In the genomic region with DNA sequence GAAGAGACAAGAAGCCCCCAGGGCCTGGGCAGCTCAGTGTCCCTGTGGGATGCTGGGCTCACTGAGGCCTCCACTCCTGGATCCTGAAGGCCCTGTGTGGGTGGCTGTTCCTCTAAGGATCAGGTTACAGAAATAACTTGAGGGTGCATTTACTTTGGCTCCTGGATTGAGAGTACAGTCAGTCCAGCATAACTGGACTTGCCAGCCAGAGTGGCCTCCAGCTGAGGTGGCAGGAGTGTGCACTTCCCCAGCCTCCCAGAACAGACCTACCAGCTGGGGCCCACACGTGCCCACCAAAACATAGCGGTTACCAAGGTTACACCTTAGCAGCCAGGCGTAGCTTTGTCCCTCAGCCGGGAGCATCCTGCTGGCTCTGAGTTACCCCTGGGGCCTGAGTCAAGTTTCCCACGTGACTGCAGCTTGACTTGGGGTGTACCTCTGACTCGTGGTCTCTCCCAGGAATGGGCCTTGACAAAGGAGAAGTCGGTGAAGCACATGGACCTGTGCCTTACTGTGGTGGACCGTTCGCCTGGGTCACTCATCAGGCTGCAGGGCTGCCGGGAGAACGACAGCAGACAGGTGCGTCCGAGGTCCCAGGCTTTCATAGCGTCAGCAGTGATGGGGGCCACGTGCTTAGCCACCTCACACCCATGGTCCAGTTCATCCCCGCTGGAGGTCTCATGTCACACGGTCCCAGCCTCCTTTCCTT, we compare ENCODE assay signal across 15 mouse cellular contexts.
DNase-seq lines count a peak whose midpoint lies in the region; ATAC-seq lines count a peak whose summit lies in the region.
"Had no signal": no experiment of that assay in that cellular context is flagged by ENCODE, and none has a peak within 500 bp of the region (broad histone marks: within the 10 kb centered on the region; RNA-seq: fewer than 3 reads in every experiment).

No protein-coding gene starts in this region.

- H3K27ac ChIP-seq in kidney, embryonic 16.5 days (ENCODE audit: low read length), result peak overlapping the region; percentile 63; the same call in 1 of the 2 replicates
- no peak overlapping the region for H3K27ac ChIP-seq in embryonic facial prominence, embryonic 12.5 days
- H3K27ac ChIP-seq: heart, embryonic 13.5 days; liver, embryonic 13.5 days had no signal

- H3K4me2 ChIP-seq in kidney, embryonic 16.5 days (replicated peaks; ENCODE audit: low read depth, low read length), result no peak overlapping the region
- no peak overlapping the region for H3K4me2 ChIP-seq in embryonic facial prominence, embryonic 12.5 days (replicated peaks)
- H3K4me2 ChIP-seq: heart, embryonic 13.5 days; liver, embryonic 13.5 days had no signal

- no peaks in the 10 kb centered on the region for H3K27me3 ChIP-seq in kidney, embryonic 16.5 days (ENCODE audit: insufficient read depth, low read length)
- no peaks in the 10 kb centered on the region for H3K27me3 ChIP-seq in embryonic facial prominence, embryonic 12.5 days
- H3K27me3 ChIP-seq: CH12.LX; heart, embryonic 13.5 days; liver, embryonic 13.5 days had no signal

- no peak overlapping the region for H3K4me3 ChIP-seq in kidney, embryonic 16.5 days (ENCODE audit: low read length)
- H3K4me3 ChIP-seq in embryonic facial prominence, embryonic 12.5 days, result no peak overlapping the region
- H3K4me3 ChIP-seq: erythroblast, embryonic 14.5 days; heart, embryonic 13.5 days; liver, embryonic 13.5 days had no signal

- H3K9me3 ChIP-seq in kidney, embryonic 16.5 days (ENCODE audit: low read length), result no peaks in the 10 kb centered on the region
- no peaks in the 10 kb centered on the region for H3K9me3 ChIP-seq in embryonic facial prominence, embryonic 12.5 days
- H3K9me3 ChIP-seq: heart, embryonic 13.5 days; liver, embryonic 13.5 days had no signal

- H3K36me3 ChIP-seq in kidney, embryonic 16.5 days (ENCODE audit: insufficient read depth, low read length), result peaks cover 45% of the 10 kb centered on the region
- H3K36me3 ChIP-seq in embryonic facial prominence, embryonic 12.5 days, result peaks cover 80% of the 10 kb centered on the region

- 47% methylated on average over 17 of the region's 17 CpGs for WGBS in kidney, embryonic 16.5 days
- WGBS in embryonic facial prominence, embryonic 12.5 days, result 71% methylated on average over 17 of the region's 17 CpGs

- peaks cover 17% of the 10 kb centered on the region for H3K4me1 ChIP-seq in kidney, embryonic 16.5 days (ENCODE audit: insufficient read depth, low read length)
- peaks cover 4% of the 10 kb centered on the region; the same call in 1 of the 2 replicates for H3K4me1 ChIP-seq in embryonic facial prominence, embryonic 12.5 days
- H3K4me1 ChIP-seq: heart, embryonic 13.5 days had no signal

- H3K9ac ChIP-seq in kidney, embryonic 16.5 days (replicated peaks; ENCODE audit: low read length), result 0 out of 2 replicates have a peak overlapping the region, but pooled peaks have one; percentile 12
- no peak overlapping the region; the same call in 1 of the 2 replicates for H3K9ac ChIP-seq in embryonic facial prominence, embryonic 12.5 days
- H3K9ac ChIP-seq: heart, embryonic 13.5 days; liver, embryonic 13.5 days had no signal

- DNase-seq in kidney, adult 18-20 months, result no peak
- DNase-seq in 3T3-L1 (ENCODE audit: low read depth, low spot score), result peak; percentile 71
- peak; percentile 51 for DNase-seq in mesoderm, embryonic 11.5 days (ENCODE audit: low read depth, low spot score)
- no peak for DNase-seq in urinary bladder, adult 18-20 months (ENCODE audit: low spot score in 2 of 2)
- DNase-seq in adrenal gland, adult 18-20 months (ENCODE audit: low spot score in 2 of 2), result no peak
- no peak for DNase-seq in adrenal gland, adult (ENCODE audit: inconsistent age in 2 of 2, low spot score in 1 of 2)
- DNase-seq: cerebellum, postnatal 14 days; liver, embryonic 13.5 days; thymus, postnatal 14 days had no signal

- ATAC-seq in kidney, embryonic 16.5 days (ENCODE audit: low FRiP score, low TSS enrichment), result peak; percentile 92
- 0 out of 2 replicates have a peak, but pooled peaks have one; percentile 26 for ATAC-seq in embryonic facial prominence, embryonic 12.5 days (ENCODE audit: insufficient number of reproducible peaks, insufficient read depth, low FRiP score, low TSS enrichment)
- ATAC-seq: intestine, embryonic 16.5 days had no signal

Comparison
In these comparisons a context has a peak if more than half of its experiments do, and no peak if none do; other contexts are left out.
1. DNase-seq: peak in 3T3-L1 (single experiment) and mesoderm, embryonic 11.5 days (single experiment); none in kidney, adult 18-20 months (single experiment), urinary bladder, adult 18-20 months (0 of 2), adrenal gland, adult 18-20 months (0 of 2) and adrenal gland, adult (0 of 2).